Mouse (Mus musculus) neural tube, embryonic 10.5 days (tissue): ENCODE data around the gene Ceacam1.

Source experiments
- DNase-seq: peaks from one replicate; pipeline ENCODE4 v3.0.0-alpha.2; 2017; ENCODE audit warnings: low spot score; ENCODE audit errors: extremely low spot score

The Ceacam1 gene

DNA sequence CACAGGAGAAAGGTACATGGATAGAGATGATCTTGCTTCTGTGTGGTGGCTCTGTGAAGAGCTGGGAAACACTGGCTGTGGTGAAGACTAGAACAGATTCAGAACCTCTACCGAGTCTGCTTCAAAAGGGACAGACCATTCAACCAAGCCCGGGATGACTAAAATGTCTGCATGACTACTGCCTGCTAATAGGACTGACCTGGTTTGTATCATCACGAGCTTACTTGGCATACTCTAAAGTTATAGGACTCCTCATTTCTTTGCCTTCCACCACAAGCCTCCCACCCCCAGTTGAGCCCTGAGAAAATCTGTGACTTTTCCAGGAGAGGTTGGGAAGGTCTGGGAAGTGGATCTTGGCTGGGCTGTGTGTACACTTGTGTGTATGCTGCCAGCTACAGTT is 65.5 kb downstream of the Ceacam1 start:
- no peak for DNase-seq
